Mouse (Mus musculus): Measurements from ENCODE around the gene Pdlim7. TPM values are rescaled to one million over a fixed set of nuclear protein-coding genes. Genes with fewer than 3 reads are reported as not detected.

Pdlim7 gene
- total RNA-seq, 2 experiments from 2014 or later = 5.9 to 13.0 TPM

GRCm38 (mm10) chr13:55468851-55469560 lies 44.5 kb downstream of the Pdlim7 start:
- no peak for ATAC-seq (replicated peaks; ENCODE audit: poor library complexity)

- ATAC-seq (replicated peaks; ENCODE audit: poor library complexity) = peak; percentile 8; the same call in 1 of the 2 replicates
Observed at GRCm38 (mm10) chr13:55465830-55466440, 47.5 kb downstream of the Pdlim7 start.

GRCm38 (mm10) chr13:55465184-55465583 lies 48.3 kb downstream of the Pdlim7 start:
- ATAC-seq (replicated peaks; ENCODE audit: poor library complexity) = peak; percentile 17; the same call in 1 of the 2 replicates

GRCm38 (mm10) chr13:55464027-55464884 lies 49.2 kb downstream of the Pdlim7 start, which contains the start of gene Prr7:
Gene Prr7 (plus strand): TSS chr13:55464267.
- peak; percentile 30; the same call in 1 of the 2 replicates for ATAC-seq (replicated peaks; ENCODE audit: poor library complexity)

GRCm38 (mm10) chr13:55463399-55464026 lies 50.0 kb downstream of the Pdlim7 start:
- no peak for ATAC-seq (replicated peaks; ENCODE audit: poor library complexity)

- no peak for ATAC-seq (replicated peaks; ENCODE audit: poor library complexity)
Observed at GRCm38 (mm10) chr13:55462965-55463364, 50.5 kb downstream of the Pdlim7 start.

- no peak for ATAC-seq (replicated peaks; ENCODE audit: poor library complexity)
Observed at GRCm38 (mm10) chr13:55451785-55452549, 61.5 kb downstream of the Pdlim7 start.

- ATAC-seq (replicated peaks; ENCODE audit: poor library complexity) = no peak
Observed at GRCm38 (mm10) chr13:55451296-55451695, 62.2 kb downstream of the Pdlim7 start.

- no peak for ATAC-seq (replicated peaks; ENCODE audit: poor library complexity)
Observed at GRCm38 (mm10) chr13:55450511-55450980, 62.9 kb downstream of the Pdlim7 start.

- no peak; the same call in 1 of the 2 replicates for ATAC-seq (replicated peaks; ENCODE audit: poor library complexity)
Observed at GRCm38 (mm10) chr13:55449679-55450441, 63.6 kb downstream of the Pdlim7 start.

- ATAC-seq (replicated peaks; ENCODE audit: poor library complexity) = no peak
Observed at GRCm38 (mm10) chr13:55449205-55449604, 64.3 kb downstream of the Pdlim7 start.

- ATAC-seq (replicated peaks; ENCODE audit: poor library complexity) = no peak
Observed at GRCm38 (mm10) chr13:55448131-55448530, 65.3 kb downstream of the Pdlim7 start.

- ATAC-seq (replicated peaks; ENCODE audit: poor library complexity) = peak; percentile 45
Observed at GRCm38 (mm10) chr13:55447543-55447943, 65.9 kb downstream of the Pdlim7 start.

- peak; percentile 27 for ATAC-seq (replicated peaks; ENCODE audit: poor library complexity)
Observed at GRCm38 (mm10) chr13:55446483-55447105, 66.9 kb downstream of the Pdlim7 start.

Other genes with a start within 250 kb of the Pdlim7 start
- gene Prelid1, start 193.2 kb downstream of the Pdlim7 start, total RNA-seq (2015) = 350 and 360 TPM in 2 replicates
- 108 and 125 TPM in 2 replicates for gene Prelid1, start 193.2 kb downstream of the Pdlim7 start, total RNA-seq (2017)
- 128 and 152 TPM in 2 replicates for gene Rab24, start 191.7 kb downstream of the Pdlim7 start, total RNA-seq (2015)
- 25.9 and 34.6 TPM in 2 replicates for gene Rab24, start 191.7 kb downstream of the Pdlim7 start, total RNA-seq (2017)
- 4.7 and 6.9 TPM in 2 replicates for gene Mxd3, start 183.9 kb downstream of the Pdlim7 start, total RNA-seq (2015)
- gene Mxd3, start 183.9 kb downstream of the Pdlim7 start, total RNA-seq (2017) = 4.7 and 16.3 TPM in 2 replicates
- gene Lman2, start 150.9 kb downstream of the Pdlim7 start, total RNA-seq (2015) = 86.8 and 102 TPM in 2 replicates
- 126 and 131 TPM in 2 replicates for gene Lman2, start 150.9 kb downstream of the Pdlim7 start, total RNA-seq (2017)
- gene Rgs14, start 143.9 kb downstream of the Pdlim7 start, total RNA-seq (2015) = 11.5 and 12.6 TPM in 2 replicates
- gene Rgs14, start 143.9 kb downstream of the Pdlim7 start, total RNA-seq (2017) = 9.7 and 17.4 TPM in 2 replicates
- 0.12 and 0.95 TPM in 2 replicates for gene Slc34a1, start 115.5 kb downstream of the Pdlim7 start, total RNA-seq (2015)
- gene Slc34a1, start 115.5 kb downstream of the Pdlim7 start, total RNA-seq (2017) = 0.08 and 1.1 TPM in 2 replicates
- gene Pfn3, start 98.4 kb downstream of the Pdlim7 start, total RNA-seq (2015) = not detected in 2 replicates
- not detected in 2 replicates for gene Pfn3, start 98.4 kb downstream of the Pdlim7 start, total RNA-seq (2017)
- not detected in 2 replicates for gene F12, start 86.9 kb downstream of the Pdlim7 start, total RNA-seq (2015)
- gene F12, start 86.9 kb downstream of the Pdlim7 start, total RNA-seq (2017) = not detected in 2 replicates
- 51.7 and 52.6 TPM in 2 replicates for gene Grk6, start 68.6 kb downstream of the Pdlim7 start, total RNA-seq (2015)
- gene Grk6, start 68.6 kb downstream of the Pdlim7 start, total RNA-seq (2017) = 81.7 and 88.6 TPM in 2 replicates
- 0.72 and 1.7 TPM in 2 replicates for gene Prr7, start 49.4 kb downstream of the Pdlim7 start, total RNA-seq (2015)
- gene Prr7, start 49.4 kb downstream of the Pdlim7 start, total RNA-seq (2017) = 1.5 TPM in 2 replicates
- 0.72 and 0.76 TPM in 2 replicates for gene Dbn1, start 25.6 kb downstream of the Pdlim7 start, total RNA-seq (2015)
- 2.3 and 2.7 TPM in 2 replicates for gene Dbn1, start 25.6 kb downstream of the Pdlim7 start, total RNA-seq (2017)
- 18.1 and 34.6 TPM in 2 replicates for gene Dok3, start 15.6 kb upstream of the Pdlim7 start, total RNA-seq (2015)
- 22.9 and 31.2 TPM in 2 replicates for gene Dok3, start 15.6 kb upstream of the Pdlim7 start, total RNA-seq (2017)
- 28.0 and 29.1 TPM in 2 replicates for gene Ddx41, start 23.0 kb upstream of the Pdlim7 start, total RNA-seq (2015)
- gene Ddx41, start 23.0 kb upstream of the Pdlim7 start, total RNA-seq (2017) = 66.9 and 78.0 TPM in 2 replicates
- 24.9 and 29.1 TPM in 2 replicates for gene Fam193b, start 57.4 kb upstream of the Pdlim7 start, total RNA-seq (2015)
- 21.8 and 25.1 TPM in 2 replicates for gene Fam193b, start 57.4 kb upstream of the Pdlim7 start, total RNA-seq (2017)
- 92.3 and 117 TPM in 2 replicates for gene Tmed9, start 60.1 kb upstream of the Pdlim7 start, total RNA-seq (2015)
- 194 and 211 TPM in 2 replicates for gene Tmed9, start 60.1 kb upstream of the Pdlim7 start, total RNA-seq (2017)
- 10.6 and 13.0 TPM in 2 replicates for gene B4galt7, start 86.2 kb upstream of the Pdlim7 start, total RNA-seq (2015)
- gene B4galt7, start 86.2 kb upstream of the Pdlim7 start, total RNA-seq (2017) = 12.8 and 16.7 TPM in 2 replicates
- gene Caml, start 109.3 kb upstream of the Pdlim7 start, total RNA-seq (2015) = 50.0 and 50.4 TPM in 2 replicates
- gene Caml, start 109.3 kb upstream of the Pdlim7 start, total RNA-seq (2017) = 49.5 and 54.7 TPM in 2 replicates
- gene Ddx46, start 121.4 kb upstream of the Pdlim7 start, total RNA-seq (2015) = 62.4 and 76.8 TPM in 2 replicates
- gene Ddx46, start 121.4 kb upstream of the Pdlim7 start, total RNA-seq (2017) = 79.0 and 153 TPM in 2 replicates
- gene B230219D22Rik, start 179.4 kb upstream of the Pdlim7 start, total RNA-seq (2015) = 65.0 and 76.9 TPM in 2 replicates
- gene B230219D22Rik, start 179.4 kb upstream of the Pdlim7 start, total RNA-seq (2017) = 35.9 and 39.5 TPM in 2 replicates
- gene Txndc15, start 201.0 kb upstream of the Pdlim7 start, total RNA-seq (2015) = 27.5 and 27.8 TPM in 2 replicates
- 42.2 and 53.1 TPM in 2 replicates for gene Txndc15, start 201.0 kb upstream of the Pdlim7 start, total RNA-seq (2017)
- gene Pcbd2, start 213.7 kb upstream of the Pdlim7 start, total RNA-seq (2015) = 38.6 and 40.9 TPM in 2 replicates
- 18.4 and 25.6 TPM in 2 replicates for gene Pcbd2, start 213.7 kb upstream of the Pdlim7 start, total RNA-seq (2017)